Mouse (Mus musculus): ENCODE measurements around the gene Mstn.

Mstn gene

DNA sequence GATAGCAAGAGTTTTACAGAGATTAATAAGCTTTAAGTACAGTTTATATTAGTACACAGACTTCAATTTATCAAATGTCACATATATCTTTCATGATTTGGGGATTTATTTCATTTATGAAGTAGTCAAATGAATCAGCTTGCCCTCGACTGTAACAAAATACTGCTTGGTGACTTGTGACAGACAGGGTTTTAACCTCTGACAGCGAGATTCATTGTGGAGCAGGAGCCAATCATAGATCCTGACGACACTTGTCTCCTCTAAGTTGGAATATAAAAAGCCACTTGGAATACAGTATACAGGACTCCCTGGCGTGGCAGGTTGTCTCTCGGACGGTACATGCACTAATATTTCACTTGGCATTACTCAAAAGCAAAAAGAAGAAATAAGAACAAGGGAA, at the start of gene Mstn:
Mstn (plus strand) TSS at position 301 of the 400 bp plus-strand sequence.
- no peak for DNase-seq

DNA sequence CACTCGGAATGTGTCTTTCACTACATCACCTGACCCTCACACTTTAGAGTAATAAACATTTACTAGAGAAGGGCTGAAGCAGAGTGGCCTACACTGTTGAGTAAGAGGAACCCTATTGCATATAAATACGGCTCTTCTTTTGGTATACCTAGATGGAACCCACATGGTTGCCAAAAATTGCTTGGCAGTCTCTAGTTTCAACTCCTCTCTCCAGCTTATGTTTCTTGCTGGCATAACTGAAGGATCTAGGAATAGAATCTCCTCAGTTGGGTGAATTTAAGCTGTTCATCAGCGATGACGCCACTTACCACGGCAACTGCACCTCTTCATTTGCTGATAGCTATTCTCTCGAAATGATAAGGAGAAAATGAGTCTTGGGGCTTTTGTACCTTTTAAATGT, 46.7 kb upstream of the Mstn start:
- DNase-seq = no peak

DNA sequence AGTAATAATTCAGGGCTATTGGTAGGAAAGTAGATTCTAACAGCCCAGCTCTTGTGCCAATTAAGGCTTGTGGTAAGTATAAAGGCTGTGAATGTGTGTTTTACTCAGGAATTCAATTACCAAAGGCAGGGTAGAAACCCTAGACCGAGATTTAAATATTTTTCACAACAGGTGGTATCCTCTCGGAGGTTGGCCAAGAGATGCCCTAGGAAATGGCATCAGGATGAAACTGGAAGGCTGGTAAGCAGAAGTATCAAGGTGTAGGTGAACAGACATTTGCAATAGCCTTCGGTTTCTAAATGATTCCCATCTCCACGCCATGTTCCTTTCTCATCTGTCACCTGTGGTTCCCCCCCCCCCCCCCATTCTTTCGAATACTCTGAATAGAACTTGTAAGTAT, 45.8 kb upstream of the Mstn start:
- no peak for DNase-seq

DNA sequence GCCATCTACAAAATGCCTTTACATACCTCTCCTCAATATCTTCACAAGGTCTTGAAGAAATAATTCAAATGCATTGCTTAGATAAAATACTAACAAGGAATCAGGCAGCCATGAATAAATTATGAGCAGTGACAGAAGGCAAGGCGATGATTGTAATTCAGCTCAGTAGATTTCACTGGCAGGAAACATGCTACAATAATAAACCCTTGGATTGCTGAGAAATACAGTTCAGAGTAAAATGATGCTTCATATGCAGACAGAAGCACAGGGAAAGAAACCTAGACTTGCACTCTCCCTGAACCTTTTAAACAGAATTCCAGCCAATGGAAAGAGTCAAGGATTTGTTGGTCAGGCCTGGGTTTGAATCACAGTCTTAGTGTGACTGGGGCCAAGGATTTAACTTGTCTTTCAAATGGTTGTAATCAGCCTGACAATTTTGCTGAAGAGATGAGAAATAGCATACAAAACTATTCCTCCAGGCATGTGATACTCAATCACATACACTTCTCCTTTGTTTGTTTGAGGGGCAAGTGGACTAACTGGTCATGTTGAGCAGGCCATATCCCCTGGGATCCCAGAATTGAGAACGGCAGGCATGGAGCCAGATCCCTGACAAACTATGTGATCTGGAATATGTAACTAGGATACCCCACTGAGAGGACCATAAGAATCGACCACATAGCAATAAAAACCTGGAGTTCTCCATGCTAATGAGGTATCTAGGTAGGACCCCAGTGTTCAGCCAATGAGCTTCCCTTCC, 42.5 kb upstream of the Mstn start:
- no peak for DNase-seq

DNA sequence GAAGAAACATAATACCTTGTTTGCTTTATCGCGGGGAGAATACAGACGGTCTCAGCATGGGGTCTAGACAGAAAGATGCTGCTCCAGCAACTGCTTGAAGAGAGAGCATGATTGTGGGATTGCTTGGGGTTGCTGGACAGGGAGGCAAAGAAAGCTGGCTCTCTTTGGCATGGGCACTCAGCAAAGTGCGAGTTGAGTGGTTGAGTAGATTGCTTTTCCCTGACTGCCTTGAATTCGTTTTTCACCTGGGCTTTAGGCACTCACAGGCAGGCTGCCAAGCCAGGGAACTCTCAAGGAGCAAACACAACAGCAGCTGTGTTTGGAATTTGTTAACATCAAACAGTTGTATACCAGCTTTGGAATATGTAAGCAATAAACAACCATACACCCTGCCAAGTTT, 41.4 kb upstream of the Mstn start, which contains the start of gene 1700019D03Rik:
1700019D03Rik (minus strand) TSS at position 101 of the 400 bp plus-strand sequence.
- DNase-seq = no peak

DNA sequence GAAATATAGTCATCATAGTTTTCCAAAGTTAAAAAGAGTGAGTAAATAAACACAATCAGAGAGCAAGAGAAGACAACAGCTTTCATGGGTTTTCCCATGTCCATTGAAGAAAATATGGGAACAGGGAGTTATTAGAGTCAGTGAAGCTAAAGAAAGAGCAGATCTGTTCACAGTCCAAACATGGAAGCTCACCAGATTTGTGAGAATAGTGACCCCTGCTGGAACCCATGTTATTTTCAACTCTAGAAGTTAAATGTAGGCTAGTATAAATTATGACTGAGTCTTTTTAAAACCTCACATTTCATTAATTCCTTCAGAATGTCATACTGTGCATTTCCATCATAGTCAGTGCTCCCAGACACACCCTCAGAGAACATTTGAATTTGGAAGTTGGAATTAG, 28.9 kb upstream of the Mstn start:
- DNase-seq = no peak

DNA sequence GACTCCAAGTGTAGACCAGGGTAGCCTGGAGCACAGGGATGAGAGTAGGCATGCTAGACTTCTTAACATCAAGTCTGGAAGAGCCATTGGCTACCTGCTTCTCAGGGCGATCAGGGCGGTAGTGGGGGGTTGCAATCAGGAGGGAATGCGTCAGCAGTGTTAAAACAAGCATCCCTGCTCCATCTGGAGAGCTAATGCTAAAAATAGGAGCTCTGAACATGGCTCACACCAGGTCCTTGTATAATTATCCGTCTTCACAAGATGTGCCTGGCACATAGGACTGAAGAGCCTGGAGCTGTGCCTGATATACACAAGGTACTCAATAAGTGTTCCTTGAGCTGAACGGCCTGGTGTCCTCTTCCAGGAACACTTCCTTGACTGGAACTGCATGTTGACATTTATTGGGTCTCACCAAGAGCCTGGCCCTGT, 24.0 kb upstream of the Mstn start:
- DNase-seq = no peak

DNA sequence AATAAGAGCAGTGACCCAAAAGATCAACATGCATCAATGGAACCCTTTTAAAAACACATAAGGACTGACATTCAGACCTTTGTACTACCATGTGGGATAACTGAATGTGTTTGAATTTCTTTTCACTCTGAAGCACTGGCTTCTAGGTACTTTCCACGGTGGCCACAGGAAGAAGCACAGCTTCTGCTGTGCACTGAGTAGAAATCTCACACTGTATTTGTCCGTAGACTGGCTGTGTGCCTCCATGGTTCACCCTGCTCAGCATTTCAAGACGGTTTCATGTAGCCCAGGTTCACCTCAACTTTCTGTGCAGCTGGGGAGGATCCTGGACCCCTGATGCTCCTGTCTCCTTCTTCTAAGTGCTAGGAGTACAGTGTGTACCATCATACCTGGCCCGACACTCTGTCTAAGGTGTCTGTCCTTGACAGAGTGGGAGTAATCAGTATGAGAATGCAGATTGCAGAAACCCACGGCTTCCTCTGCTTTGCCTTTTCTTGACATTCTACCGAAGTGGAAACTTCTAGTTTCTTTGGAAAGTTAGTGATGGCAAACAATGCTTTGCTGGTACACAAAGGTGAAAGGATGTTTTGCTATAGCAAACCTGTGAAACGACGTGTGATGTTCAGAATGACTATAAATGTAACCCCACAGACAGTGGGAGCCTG, 11.5 kb upstream of the Mstn start:
- DNase-seq = no peak

DNA sequence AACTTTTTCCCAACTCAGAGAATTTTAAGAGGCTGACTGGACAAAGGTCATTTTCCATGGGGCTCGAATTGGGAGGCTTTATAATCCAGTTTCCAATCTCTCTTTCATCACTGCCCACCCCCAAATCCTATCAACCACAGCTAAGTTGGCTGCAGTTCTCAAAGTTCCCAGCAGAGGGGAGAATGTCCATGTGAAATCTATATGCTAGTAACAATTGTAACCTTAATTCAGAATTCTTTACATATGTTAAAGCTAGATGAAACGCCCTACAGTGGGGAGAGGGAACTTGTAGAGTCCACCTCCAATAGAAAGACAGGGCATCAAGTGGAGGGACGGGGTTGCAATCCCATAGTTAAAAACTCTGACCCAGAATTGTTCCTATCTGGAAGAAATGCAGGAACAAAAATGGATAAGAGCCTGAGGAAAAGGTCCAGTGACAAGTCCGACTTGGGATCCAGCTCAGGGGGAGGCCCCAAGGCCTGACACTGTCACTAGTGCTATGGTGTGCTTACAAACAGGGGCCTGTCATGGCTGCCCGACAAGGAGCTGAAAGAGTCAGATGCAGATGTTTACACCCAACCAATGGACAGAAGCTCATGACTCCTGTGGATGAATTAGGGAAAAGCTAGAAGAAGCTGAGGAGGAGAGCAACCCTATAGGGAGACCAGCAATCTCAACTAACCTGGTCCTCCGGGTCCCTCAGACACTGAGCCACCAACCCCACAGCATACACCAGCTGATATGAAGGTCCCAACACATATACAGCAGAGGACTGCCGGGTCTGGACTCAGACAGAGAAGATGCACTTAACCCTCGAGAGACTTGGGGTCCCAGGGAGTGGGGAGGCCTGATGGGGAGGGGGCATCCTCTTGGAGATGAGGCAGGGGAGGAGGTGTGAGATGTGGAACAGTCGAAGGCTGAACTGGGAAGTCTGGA, 8.1 kb upstream of the Mstn start:
- peak; percentile 47 for DNase-seq

DNA sequence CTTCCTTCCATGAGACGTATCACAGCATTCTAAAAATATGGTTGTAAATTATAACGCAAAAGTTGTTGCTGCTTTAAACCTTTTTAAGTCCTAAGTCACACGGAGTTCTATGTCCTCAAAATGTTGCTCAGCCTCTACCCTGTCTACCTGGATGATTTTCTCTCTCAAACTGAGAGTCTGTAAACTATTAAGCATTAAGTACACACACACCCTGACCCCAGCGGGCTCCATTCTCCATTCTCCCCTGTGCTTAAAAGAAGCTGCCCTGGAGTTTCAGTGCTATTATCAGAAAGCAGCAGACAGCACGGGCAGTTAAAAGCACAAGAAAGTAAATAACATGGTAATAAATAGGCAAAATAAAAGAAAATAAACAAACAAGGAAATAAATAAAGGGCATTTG, 2.3 kb upstream of the Mstn start:
- no peak for DNase-seq

DNA sequence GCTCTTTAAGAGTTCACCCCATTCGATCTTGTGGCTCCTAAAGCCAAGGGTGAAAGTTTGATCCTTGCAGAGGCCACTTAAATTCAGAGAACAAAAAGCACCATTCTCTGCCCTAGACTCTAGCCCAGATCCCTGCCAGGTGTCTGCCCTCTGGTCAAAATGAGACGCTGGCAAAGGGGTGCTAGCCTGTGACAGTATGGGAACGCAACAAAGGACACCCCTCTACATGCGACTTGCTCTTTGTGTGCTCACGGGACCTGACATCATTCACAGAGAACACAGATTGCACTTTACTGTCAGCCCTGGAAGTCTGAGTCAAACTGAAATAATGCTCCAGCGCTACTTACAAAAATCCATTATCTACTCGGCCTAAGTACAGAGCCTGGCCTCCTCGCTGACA, 941 bp upstream of the Mstn start:
- no peak for DNase-seq

DNA sequence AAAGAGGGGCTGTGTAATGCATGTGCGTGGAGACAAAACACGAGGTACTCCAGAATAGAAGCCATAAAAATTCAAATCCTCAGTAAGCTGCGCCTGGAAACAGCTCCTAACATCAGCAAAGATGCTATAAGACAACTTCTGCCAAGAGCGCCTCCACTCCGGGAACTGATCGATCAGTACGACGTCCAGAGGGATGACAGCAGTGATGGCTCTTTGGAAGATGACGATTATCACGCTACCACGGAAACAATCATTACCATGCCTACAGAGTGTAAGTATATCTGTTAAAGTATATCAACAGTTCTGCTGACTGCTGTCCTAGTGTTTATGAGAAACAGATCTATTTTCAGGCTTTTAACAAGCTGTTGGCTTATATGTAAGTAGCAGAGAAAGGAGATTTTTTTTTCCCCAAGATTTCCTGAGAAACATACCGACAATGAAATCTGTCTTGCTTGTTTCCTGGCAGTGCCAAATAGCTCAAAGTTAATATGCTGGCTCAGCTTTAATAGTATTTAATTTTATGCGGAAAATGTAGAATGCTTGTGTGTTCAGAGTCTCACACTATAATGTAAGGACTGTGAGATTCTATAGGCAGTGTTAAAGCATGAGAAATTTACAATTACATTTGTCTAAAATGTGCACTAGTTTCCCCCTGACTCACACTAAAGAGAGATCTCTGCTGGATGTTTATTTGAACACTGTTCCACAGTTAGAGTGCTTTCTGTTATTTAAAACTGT, 600 bp downstream of the Mstn start:
- DNase-seq = peak; percentile 34

DNA sequence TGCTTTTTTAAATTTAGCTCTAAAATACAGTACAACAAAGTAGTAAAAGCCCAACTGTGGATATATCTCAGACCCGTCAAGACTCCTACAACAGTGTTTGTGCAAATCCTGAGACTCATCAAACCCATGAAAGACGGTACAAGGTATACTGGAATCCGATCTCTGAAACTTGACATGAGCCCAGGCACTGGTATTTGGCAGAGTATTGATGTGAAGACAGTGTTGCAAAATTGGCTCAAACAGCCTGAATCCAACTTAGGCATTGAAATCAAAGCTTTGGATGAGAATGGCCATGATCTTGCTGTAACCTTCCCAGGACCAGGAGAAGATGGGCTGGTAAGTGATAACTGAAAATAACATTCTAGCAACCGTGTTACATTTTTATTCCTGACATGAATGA, 2.5 kb downstream of the Mstn start:
- DNase-seq = no peak

DNA sequence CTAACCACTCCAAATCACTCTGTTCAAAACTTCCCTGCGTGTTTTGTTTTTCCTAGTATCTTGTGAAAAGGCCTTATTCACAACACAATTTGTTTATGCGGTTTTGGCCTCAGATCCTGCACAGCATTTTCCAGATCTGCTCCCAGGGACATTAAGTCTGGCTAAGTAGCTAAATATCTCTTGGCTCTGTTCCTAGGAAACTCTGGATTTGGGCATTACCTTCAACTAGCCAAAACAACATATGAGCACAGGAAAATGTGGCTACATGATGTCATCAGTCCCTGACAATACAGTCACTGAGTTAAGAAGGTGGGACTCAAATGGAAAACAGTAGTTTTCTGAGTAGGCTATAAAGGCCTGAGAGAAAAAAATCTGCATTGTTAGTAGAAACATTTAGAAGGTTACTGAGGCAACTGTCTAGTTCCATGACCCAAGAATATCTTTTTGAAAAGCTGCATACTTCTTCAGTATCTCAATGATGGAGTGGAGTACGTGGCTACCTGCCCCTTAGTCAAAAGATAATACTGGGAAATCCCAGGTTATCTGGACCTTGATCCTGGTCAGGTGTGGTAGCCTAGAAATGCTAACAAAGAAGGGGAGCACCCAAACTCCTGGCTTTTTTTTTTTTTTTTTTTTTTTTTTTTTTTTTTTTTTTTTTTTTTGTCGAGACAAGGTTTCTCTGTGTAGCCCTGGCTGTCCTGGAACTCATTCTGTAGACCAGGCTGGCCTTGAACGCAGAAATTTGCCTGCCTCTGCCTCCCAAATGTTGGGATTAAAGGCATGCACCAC, 8.5 kb downstream of the Mstn start:
- no peak for DNase-seq

DNA sequence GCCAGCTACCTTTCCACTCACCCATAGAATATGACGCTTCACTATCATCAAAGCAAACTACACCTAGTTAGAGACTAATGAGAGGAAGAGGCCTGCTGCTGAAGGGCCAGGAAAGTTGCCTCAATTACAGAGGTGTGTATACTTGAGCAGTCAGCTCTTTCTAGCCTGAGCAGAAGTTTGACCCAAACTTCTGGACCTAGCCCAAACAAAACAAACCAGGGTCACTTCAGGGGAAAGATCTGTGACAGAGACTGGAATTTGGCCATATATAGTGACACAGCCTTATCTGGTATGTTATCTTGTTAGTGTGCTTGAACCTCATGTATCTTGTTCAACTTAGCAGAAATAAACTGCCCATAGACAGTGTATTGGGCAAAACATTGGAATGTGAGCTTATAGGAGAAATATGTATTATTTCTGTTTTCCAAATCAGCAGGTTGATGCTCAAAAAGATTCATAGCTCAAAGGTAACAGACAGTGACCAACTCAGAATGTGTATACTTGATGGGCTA, 9.3 kb downstream of the Mstn start:
- DNase-seq = no peak

DNA sequence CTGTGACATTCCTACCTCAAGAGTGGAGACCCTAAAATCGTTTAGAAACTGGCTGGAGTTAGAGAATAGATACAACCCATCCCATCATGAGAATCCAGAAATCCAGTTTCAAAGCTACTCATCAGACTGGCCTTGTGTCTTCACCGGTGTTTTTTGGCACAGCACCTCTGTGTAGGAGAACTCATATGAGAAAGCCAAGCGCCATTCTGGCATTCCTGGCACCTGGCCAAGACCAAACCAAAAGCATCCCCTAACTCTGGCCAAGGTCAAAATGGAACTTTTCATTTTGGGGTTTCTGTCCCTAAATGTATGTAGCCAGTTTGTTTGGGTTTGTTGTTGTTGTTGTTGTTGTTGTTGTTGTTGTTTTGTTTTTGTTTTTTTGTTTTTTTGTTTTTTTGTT, 15.2 kb downstream of the Mstn start:
- no peak for DNase-seq

DNA sequence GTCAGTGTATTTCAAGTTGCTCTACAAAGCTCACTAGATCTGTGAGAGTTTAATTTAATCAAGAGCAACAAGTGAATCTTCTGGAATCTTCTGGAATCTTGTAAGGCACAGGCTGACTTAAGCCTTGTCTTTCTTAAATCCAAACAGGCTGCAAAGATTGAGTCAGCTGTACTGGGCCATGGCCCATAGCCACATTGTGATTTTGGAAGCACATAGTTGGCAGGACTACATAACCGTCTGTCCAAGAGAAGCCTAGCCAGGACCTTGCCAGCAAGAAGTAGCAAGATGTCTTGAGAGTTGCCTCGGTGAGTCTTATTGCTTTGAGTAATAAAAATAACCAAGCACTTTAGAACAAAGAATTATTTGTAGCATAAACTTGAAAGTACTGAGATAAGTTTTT, 18.4 kb downstream of the Mstn start:
- no peak for DNase-seq

DNA sequence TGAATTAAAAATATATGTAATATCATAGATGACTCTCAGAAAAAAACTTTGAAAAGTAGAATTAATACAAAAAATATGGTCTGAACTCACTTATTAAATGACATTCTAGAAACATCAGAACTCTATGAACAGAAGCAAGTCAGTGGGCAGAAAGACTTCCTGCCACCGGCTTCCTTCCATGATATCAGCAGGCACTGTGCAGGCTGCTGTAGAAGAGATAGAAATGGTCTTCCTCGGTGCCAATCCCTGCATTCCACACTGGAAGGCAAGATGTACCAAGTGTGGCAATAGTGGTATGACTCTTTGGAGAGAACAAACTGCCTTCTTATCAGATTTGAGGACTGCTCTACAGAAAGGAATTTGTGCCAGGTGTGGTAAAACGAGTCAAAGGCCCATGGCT, 19.2 kb downstream of the Mstn start:
- DNase-seq = no peak

DNA sequence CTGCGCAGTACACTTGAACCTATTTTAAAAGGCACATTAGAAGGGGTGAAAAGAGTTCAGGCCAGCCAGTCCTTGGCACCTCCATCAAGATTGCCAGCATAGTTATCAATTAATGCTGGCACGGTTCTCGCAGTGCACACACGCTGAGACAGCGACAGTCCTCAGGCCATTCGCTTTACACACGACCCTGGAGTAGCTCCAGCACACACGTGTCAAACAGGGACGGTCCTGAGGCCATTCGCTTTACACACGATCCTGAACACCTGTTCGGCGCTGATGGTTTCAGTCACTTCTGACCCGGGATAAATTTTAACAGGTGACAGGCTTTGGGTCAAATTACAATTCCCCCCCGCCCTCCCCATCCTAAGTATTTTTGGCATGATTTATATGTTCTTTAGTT, 23.8 kb downstream of the Mstn start:
- no peak for DNase-seq

DNA sequence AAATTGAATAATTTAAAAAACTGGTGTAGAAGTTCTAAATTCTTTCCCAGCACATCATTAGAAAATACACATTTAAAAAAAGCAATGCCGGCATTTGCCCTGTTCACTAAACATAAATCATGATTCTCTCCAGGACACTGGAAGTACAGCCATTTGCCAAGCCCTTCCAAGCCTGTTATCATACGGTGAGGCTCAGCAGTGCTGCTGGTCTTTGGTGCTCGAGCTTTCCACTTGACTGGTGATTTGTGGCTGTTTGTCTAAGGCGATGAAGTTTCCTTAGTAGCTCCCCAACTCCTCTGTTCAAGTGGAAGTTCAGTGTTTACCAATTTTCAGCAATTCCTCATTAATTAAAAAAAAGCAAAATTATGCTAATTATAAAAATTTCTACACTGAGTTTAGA, 24.6 kb downstream of the Mstn start:
- no peak for DNase-seq

DNA sequence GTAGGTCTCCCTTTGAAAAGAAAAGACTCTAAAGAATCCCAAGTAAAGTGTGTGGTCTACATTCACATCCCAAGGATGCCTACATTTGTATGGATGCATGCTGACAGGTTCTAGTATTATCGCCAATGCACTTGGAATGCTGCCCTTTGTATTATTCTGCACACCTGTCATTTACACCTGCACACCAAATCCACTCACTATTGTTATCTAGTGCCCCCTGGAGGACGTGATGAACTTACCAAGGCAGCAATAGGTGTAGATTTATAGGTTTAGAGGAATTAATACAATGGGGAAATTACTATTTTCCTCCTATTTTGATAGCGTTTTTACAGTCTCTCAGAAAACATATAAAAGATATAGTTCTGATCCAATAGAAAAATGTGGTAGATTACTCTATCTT, 31.7 kb downstream of the Mstn start:
- DNase-seq = no peak

DNA sequence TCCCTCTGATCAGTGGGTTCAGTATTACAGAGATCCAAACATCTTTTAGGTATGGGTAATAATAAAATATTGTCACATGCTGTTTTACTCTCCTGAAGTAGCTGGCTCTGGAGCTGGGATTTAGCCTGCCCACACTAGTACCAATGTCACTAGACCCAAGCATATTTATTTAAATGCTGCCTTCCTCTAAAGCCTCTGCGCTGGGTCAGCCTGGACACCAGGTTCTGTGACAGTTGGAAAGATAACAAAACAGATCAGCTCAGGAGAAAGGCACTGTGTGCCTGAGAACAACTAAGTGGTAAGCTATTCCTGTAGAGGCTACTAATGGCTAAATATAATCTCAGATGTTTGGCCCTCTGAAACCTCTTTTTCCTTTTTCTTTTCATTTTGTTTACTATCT, 49.1 kb downstream of the Mstn start:
- DNase-seq = no peak
